Mouse (Mus musculus) v-Abl transformed pro-B cells (cell line): ENCODE measurements around the gene Dmrtc1c2.
"Not testable (repeated sequence)": the region's sequence is repeated elsewhere in the genome, so short reads cannot be mapped to it uniquely, and the experiment has no call there.

Source experiments
- in situ Hi-C, 2 experiments: fragments of 400-800 bp; cut with MboI; formaldehyde crosslinking; loops; one replicate each; pipeline ENCODE4 v1.15.1; 2025; ENCODE audit not compliant: unreplicated experiment in 2 of 2

The Dmrtc1c2 gene

GRCm38 (mm10) chrX:102854516-102854915 is at the start of gene Dmrtc1c2:
Dmrtc1c2 (minus strand) TSS chrX:102854616.
- in situ Hi-C loops: not testable (repeated sequence)

GRCm38 (mm10) chrX:102867871-102868270 is 13.5 kb upstream of the Dmrtc1c2 start, which contains the start of gene 1700031F05Rik:
1700031F05Rik (minus strand) TSS chrX:102867971.
- in situ Hi-C loops: no loop called here

- in situ Hi-C loops: no loop called here
These were observed 42.1 kb downstream of the Dmrtc1c2 start for GRCm38 (mm10) chrX:102812311-102812710.

GRCm38 (mm10) chrX:102802663-102803062 is 51.8 kb downstream of the Dmrtc1c2 start, which contains the start of gene Dmrtc1c1:
Dmrtc1c1 (plus strand) TSS chrX:102802963.
- in situ Hi-C loops: not testable (repeated sequence)
